ENCODE assay signal across 14 mouse cellular contexts in genomic region chr7:18904971-18905370, GRCm38 (mm10).
"Had no signal": no experiment of that assay in that cellular context is flagged by ENCODE, and none has a peak within 500 bp of the region (broad histone marks: within the 10 kb centered on the region; RNA-seq: fewer than 3 reads in every experiment).

No protein-coding gene starts in this region.

- DNase-seq: kidney, adult 8-10 months; kidney, postnatal 10 days; kidney, postnatal 36 days; liver; lung, adult 18-20 months; lung, postnatal 10 days; lung, postnatal 36 days; midbrain, embryonic 14.5 days; right cerebral cortex, adult 18-20 months; right cerebral cortex, postnatal 14 days; right cerebral cortex, postnatal 4 days; thymus, adult 2 months; thymus, postnatal 14 days; thymus, postnatal 4 days had no signal
